Mouse (Mus musculus) monocyte, adult 5-6 weeks (primary cell): ENCODE measurements around the gene E2f3. TPM values are rescaled to one million over a fixed set of nuclear protein-coding genes. Genes with fewer than 3 reads are reported as not detected.

ENCODE experiments used
- ATAC-seq: fragments of 153-309, 156-312 bp; replicated peaks from 2 replicates; pipeline ENCODE4 v1.8.0; 2017; ENCODE audit warnings: mild to moderate bottlenecking; ENCODE audit not compliant: low TSS enrichment, insufficient number of reproducible peaks, severe bottlenecking, poor library complexity, low FRiP score
- total RNA-seq: library from RNA; stranded (forward); fragments of 200-1000, 200-491, 200-594 nt; gene quantifications from 3 replicates; pipeline ENCODE4 v1.2.3, GENCODE M21; 2017

E2f3 gene
- 2.8 to 3.4 TPM (median 3.0 TPM) in 3 replicates for total RNA-seq

DNA sequence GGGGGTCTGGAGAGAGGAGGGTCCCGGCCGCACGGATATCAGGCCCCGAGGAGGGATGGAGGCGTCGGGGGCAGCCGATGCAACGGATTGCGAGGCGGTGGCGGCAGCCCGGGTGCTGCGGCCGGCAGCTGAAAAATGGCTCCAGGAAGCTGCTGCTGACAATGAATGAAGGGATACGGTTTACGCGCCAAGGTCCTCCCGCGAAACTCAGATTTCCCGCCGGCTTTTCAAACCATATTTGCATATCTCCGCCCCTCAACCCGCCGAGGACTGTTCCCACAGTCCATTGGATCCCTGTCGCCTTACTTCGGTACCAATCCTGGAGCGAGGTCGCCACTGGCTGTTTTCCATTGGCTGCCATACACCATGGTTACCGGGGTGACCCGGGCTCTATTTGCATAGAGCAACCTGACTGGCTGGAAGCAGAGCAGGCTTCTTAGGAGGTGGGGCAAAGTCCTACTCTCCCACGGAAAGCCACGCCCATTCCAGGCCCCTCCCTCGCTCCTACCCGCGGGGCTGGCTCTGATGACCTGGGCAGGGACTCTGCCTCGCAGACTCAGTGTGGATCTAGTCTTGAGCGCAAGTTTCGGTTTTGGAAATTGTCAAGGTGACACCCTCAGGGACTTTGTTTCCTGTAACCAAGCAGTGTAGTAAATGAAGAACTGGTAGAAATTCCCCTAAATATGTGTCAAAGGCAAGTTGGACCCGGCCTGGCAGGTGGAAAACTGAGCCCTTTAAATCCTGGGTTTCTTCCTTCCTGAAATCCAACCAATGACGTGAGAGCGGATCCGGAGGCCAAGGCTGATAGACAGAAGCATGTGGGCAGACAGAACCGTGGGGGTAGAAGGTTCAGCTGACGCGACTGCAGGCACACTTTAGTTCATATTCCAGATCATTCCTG lies at the start of gene E2f3:
TSS of gene E2f3 (minus strand) at position 209 of the 901 bp plus-strand sequence.
- ATAC-seq, result peak; percentile 95

DNA sequence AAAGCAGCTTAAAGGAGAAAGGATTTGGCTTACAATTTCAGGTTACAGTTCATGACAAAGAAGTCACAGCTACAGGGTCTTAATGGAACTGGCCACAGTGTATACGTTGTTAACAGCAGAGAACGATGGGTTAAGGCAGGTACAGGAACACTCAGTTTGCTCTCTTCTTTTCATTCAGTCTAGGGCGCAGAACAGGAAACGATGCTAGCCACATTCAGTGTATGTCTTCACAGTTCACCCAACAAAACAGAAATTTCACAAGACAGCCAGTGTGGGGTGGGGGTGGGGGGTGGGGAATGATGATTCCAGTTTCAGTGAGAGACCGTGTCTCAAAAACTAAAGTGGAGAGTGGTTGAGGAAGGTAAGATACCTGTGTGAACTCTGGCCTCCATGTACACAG lies 48.7 kb upstream of the E2f3 start:
- ATAC-seq, result no peak

DNA sequence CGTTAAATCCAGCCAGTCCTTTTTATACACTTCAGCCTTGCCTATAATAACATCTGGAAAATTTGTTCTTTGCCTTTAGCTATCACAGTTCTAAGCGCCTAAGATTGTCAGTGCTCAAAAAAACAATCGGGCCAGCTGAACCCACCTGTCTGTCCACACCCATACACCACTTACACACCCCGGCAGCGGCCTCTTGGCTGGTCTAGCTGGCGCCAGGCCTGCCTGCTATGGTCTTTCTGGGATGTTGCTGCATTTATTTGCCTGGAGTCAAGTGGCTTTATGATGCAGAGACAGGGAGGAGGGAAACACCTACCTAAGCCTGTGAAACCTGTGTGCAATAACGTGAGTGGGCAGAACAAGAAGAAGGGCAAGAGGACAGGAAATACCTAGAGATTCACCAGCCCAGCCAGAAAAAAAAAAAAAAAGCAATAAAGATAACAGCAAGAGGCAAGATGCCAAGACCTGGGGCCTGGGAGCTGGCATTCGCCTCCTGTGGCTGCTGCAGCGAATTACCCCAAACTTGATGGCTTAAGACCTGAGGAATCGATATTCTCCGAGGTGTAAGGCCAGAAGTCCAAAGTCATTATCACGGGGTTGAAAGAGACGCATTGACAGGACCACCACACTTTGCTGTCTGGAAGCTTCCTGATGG lies 45.9 kb upstream of the E2f3 start:
- no peak for ATAC-seq

DNA sequence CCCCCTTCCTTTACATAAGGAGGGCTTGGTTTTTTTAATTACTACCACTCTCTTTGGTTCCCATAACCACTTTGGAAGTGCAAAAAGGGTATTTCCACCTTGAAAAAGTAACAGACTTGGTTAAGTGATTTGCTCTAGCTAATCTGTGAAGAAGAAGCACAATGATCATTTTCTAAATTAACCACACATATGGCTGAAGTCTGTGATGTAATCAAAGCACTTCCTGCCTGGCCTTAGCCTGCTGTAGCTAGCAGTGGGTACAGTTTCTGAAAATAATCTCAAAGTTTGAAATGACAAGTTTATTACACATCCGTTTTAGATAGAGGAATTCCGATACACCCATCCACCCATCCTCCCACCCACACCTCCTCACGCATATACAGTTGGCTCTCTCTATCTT lies 42.0 kb upstream of the E2f3 start:
- no peak for ATAC-seq

DNA sequence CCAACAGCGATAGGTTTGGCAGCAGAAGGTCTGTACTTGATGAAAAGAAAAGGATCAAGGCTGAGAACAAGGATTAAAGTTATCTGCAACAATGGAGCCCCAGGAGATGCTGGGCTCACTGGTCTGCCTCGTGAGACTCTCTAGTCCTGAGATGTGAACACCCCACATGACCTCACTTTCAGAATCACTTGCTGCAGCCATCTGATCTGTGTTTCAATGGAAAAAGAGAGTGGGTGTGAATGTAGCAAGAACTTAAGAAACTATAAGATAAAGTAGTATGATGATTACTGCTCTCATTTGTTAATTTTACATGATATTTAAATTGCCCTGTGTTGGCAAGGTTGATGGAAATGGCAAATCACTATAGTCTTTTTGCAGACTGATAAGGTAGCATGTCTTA lies 36.6 kb upstream of the E2f3 start:
- ATAC-seq, result no peak

DNA sequence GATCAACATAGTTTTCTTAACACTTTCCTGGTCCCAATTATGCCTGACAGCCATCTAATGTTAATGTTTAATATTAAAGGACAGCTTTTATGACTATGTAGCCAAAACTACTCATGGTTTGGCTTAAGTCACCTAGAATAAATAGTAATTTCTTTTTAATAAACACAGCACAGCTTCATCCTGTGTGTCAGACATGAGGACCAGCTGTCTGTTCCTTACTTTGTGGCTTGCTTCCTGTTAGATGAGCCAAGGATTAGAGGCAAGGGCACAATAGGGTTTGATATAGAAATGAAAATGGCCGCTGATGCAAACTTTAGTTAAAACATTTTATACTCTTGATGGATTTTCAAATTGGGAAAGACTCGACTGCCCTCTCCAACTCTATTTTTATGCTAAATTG lies 32.7 kb upstream of the E2f3 start:
- no peak for ATAC-seq

DNA sequence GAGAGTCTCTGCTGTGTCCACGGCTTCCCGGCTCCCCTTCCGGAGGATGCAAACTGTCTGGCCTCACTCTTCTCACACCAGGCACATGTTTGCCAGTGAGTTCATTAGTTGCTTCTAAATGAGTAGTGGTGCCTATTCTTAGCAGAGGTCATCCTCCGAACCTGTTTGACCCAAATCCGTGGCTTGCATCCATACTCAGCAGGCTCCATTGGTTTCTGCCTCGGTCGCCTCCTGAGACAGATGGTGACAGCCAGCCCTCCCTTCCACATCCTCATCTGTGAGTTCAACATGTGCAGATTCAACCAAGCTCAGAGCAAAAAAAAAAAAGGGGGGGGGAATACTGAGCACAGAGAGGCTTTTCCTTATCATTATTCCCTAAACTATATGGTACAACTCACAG lies 31.7 kb upstream of the E2f3 start:
- ATAC-seq, result no peak

DNA sequence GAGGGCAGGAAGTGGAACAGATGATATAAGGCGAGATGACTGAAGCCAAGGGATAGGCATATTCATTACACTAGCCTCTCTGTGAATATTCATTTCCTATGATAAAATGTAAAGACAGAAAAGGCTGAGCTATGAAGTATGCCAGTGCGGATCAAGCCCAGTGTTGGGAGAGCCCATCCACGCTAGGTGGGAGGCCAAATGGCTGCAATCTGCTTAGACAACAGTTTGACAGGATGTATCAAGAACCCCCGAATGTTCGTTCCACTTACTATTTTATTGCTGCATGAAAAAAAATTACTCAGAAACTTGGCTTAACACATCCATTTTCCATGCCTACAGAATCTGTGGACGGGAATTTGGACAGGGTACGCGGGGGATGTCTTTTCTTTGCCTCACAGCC lies 28.7 kb upstream of the E2f3 start:
- ATAC-seq, result no peak

DNA sequence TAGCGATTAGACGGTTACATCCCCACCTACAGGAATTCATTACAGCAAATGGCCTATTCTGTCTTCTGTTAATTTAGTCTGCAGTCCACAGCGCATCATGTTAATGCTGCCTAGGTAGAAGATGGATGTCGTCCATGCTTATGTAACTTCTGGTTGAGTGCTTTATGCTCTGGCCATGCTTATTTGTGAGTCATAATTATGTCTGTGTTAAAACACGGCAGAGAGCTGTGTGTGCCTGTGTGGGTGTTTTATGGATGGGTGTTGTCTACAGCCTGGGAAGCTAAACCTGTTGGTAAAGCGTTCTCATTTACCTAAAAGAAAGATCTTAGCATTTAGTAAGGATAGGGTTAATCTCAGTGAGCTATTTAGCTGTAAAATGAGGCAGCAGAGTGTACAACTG lies 26.4 kb upstream of the E2f3 start:
- no peak for ATAC-seq

DNA sequence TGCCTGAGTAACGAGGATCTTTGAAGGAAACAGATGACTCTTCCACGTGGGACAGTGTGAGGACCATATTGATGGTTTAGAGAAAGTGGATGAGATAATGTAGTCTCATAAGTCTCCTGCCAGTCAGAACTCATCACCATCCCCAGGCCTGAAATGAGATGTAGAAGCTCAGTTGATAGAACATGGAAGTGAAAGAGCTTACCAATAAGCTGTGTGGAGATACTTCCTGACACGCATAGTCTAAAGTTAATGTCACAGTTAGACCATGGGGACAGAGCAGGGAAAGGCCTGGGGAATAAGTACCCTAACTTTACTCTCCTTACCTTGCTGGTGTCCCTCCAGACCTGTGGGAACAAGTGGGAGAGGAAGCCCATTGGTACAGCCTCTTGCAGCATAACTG lies 22.9 kb upstream of the E2f3 start:
- ATAC-seq, result no peak

DNA sequence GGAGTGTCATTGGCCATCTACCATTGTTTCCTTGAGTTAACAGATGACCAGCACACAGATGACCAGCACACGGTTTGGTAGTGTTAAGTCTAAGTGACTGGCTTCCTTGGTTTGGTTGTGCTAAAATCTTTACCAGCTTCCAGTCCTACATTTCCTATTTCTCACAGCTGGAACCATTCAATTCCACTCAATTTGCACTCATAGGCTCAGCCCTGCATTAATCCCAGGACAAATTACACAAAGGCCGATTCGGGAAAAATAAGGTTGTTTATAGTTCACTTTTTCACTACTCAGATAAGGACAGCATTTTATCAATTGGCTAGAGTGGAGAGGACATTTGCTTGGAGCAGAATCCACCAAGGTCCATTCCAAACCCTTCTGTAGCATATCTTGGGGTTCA lies 19.6 kb upstream of the E2f3 start:
- no peak for ATAC-seq

DNA sequence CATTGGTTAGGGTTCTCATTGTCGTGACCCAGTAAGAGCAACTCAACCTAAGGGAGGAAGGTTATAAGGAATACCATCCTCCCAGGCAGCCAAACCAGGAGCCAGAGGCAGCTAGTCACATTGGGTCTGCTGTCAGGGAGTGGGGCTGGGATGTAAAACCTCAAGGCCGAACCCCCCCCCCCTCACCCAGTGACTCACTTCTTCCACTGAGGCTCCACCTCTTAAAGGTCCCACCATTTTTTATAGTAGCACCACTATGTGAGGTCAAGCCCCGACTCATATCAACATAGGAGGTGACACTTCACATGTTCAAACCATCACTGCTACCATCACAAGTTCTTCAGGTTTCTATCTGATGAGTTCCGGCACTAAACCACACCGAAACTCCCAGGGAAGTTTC lies 19.0 kb upstream of the E2f3 start:
- no peak for ATAC-seq

DNA sequence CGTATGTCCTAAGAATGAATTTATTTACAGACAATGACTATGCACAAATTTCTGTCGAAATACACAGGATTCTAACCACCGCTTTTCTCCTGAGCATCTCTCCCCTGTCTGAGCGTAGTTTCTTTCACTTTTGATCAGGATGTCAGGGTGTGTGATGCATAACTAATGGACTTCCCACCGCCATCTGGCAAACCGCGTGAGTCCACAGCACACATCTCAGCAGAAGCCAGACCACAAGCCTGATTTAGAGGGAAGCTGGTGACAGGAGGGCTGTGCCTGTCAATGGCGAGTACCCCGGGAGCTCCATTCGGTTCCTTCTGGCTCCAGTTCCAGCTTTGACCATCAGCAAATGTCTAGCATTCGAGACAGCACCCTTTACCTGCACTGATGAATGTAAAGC lies 17.3 kb upstream of the E2f3 start:
- ATAC-seq, result peak; percentile 79

DNA sequence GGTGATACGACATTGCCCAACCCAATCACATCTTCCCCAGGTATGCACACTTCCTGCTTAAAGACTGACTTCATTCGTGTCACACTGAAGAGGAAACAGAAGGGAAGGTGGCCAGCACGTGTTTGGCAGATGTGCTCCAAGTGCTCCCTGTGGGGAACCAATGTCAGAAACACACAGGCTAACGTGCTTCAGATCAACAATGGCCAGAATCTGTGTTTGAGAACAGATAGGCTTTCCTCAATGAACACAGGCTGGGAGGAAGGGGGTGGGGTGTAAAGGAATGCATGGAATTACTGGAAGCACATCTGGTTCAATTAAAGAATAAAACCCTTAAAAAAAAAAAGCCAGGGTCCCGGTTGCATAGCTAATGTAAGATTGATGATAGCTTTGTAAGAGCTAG lies 15.2 kb upstream of the E2f3 start:
- ATAC-seq, result no peak

DNA sequence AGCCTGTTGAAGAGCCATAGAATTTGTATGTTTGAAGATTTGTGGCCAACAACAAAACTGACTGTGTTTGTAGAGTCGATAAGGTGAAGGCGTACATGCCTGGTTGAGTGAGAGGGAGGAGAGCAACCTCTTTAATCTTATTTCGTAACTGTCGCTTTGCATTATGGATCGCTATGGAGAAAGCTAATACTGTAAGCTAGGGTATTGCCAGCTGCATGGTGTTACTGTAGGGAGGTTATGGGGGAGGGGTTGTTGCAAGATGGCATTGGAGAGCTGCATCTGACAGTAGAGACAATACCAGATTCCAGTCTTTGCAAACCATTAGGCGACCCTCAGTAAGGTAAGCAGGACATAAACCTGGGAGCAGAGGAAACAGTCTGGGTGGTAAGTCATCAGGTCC lies 2.1 kb upstream of the E2f3 start:
- ATAC-seq, result no peak

DNA sequence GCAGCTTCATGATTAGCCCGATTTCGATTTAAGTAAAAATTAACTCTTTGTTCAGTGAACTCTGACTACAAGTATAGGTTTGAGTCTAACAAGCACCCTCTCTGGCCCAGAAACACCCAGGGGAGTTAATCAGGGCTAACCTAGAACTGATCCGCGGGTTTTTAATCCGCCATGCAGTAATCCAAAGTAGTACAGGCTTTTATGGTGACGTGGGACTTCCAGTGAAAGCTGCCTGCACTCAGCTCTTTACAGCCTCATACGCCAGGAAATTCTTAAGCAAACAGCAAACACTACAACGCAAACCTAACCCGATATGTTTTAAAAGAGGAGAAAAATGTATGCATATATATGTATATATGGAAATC lies 875 bp upstream of the E2f3 start:
- ATAC-seq, result no peak

DNA sequence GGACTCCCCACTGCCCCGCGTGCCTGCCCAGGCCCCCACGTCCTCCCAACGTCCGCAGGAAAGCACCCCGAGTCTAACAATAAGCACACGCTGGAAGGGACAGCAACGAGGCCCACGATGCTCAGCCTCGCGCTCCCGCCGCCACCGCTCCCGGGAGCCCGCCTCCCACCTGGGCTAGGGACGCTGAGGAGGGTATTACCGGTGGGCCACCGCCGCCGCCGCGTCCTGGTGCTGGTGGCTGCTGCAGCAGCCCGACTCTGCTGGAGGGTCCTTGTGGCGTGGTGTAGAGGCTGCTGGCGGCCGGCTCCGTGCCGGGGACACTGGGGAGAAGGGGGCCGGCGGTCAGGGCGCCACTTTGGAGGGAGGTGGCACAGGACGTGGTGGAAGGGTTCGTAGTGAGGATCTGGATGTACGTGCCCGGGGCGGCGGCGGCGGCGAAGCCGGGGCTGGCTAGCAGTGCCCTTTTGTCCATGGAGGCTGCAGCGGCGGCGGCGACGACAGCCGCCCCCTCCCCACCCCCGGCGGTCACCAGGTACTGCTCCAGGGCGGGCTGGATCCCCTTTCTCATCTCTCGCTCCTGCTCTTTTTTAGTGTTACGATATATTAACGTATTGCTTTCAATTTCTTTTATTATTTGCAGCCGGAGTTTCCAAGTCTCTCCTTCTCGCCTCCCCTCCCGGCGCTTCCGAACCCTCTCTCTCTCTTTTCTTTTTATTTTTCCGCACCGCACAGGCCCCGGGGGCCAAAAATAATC lies 585 bp downstream of the E2f3 start:
- no peak for ATAC-seq

DNA sequence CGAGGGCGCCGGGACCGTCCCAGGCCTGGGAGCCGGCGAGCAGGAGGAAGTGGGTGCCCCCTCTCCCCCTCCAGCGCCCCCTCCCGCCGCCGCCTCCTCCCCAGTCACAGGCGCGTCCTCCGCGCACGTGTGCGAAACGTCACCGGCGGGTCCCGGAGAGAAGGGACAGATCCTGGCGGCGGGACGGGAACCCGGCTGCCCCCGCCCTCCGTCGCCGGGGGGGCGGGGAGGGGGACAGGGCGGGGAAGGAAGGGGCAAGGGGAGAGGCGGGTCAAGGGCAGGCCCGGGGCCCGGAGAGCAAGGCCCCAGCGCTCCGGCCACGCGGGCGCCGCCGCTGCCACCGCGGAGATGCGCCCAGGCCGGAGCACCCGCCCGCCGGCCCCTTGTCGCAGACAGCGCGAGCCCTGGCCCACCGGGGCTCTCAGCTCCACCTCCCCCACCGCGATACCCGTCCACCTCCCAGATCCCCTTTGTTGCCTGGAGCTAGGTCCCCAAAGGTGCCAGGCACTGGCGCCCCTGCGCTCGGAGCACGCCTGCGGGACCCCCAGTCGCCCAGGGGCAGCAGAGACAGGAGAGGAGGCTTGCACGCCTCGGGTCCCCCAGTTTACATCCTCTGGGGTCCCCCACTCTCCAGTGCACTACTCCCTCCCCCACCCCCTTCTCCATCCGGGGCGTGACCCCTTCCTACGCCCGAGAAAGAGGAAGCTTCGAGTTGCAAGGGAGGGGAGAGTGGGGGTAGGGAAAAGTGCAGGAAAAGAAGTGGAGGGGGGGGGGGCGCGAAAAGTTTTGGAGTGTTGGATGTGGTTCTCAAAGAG lies 1.4 kb downstream of the E2f3 start:
- ATAC-seq, result peak; percentile 28
